Mouse (Mus musculus): ENCODE measurements at regions not wholly inside any gene's neighbourhood (a gene's known extent, or its start where the extent isn't known, plus 50 kb on each side); places are given as distances from the start of the nearest gene placed in this dataset.

- TF ChIP-seq CTCF (IDR thresholded peaks at IDR 0.05; ENCODE audit: extremely low read depth, insufficient read length, insufficient replicate concordance, low read depth, low read length) (no peak), POLR2A (IDR thresholded peaks at IDR 0.05; ENCODE audit: low read depth, low read length) (no peak)
Observed at GRCm38 (mm10) chr12:97882439-97882838, 376.8 kb downstream of the Galc start.
